ENCODE assay signal across 17 mouse cellular contexts in genomic region chr13:41517193-41517592, GRCm38 (mm10). TPM values are rescaled to one million over a fixed set of nuclear protein-coding genes. Genes with fewer than 3 reads are reported as not detected.
DNase-seq lines count a peak whose midpoint lies in the region; ATAC-seq and TF ChIP-seq lines count a peak whose summit lies in the region.
"Had no signal": no experiment of that assay in that cellular context is flagged by ENCODE, and none has a peak within 500 bp of the region (broad histone marks: within the 10 kb centered on the region; RNA-seq: fewer than 3 reads in every experiment).

No protein-coding gene starts in this region.

- peak; percentile 78 for DNase-seq in heart, adult 11 months
- DNase-seq in heart, postnatal 36 days: no peak
- DNase-seq in lung, adult 18-20 months: peak; percentile 18 to 50
- no peak for DNase-seq in lung, adult 2 months
- DNase-seq in heart, postnatal 14 days: peak; percentile 25 to 36
- DNase-seq in stomach, postnatal 0 days (ENCODE audit: low spot score): no peak
- no peak for DNase-seq in right cerebral cortex, postnatal 14 days
- DNase-seq: adrenal gland, postnatal 25 days; cerebellum, postnatal 14 days; right cerebral cortex, adult 18-20 months; thymus, postnatal 4 days had no signal

- H3K4me1 ChIP-seq in lung, adult 2 months (ENCODE audit: control insufficient read depth, insufficient read depth, low read length): peaks cover 17% of the 10 kb centered on the region
- H3K4me1 ChIP-seq in stomach, postnatal 0 days (replicated peaks; ENCODE audit: control insufficient read depth, insufficient read depth): no peaks in the 10 kb centered on the region
- no peaks in the 10 kb centered on the region for H3K4me1 ChIP-seq in hindbrain, embryonic 16.5 days (ENCODE audit: control insufficient read depth, insufficient read depth, low read depth, low read length)
- H3K4me1 ChIP-seq: intestine, embryonic 15.5 days; midbrain, embryonic 12.5 days had no signal

- no peaks in the 10 kb centered on the region for H3K36me3 ChIP-seq in stomach, postnatal 0 days (ENCODE audit: control insufficient read depth, insufficient read depth, low read length)
- no peaks in the 10 kb centered on the region for H3K36me3 ChIP-seq in hindbrain, embryonic 16.5 days (ENCODE audit: control insufficient read depth, insufficient read depth, low read length)
- H3K36me3 ChIP-seq: hindbrain, embryonic 12.5 days; intestine, embryonic 15.5 days; midbrain, embryonic 12.5 days had no signal

- H3K4me3 ChIP-seq in lung, adult 2 months (replicated peaks; ENCODE audit: extremely low read depth, low read depth, low read length): no peak overlapping the region
- H3K4me3 ChIP-seq in stomach, postnatal 0 days (ENCODE audit: low read depth, low read length): no peak overlapping the region
- no peak overlapping the region for H3K4me3 ChIP-seq in hindbrain, embryonic 16.5 days (ENCODE audit: low read length)
- H3K4me3 ChIP-seq: erythroblast, embryonic 14.5 days; hindbrain, embryonic 12.5 days; intestine, embryonic 15.5 days; midbrain, embryonic 12.5 days had no signal

- no peaks in the 10 kb centered on the region for H3K27me3 ChIP-seq in stomach, postnatal 0 days (ENCODE audit: control insufficient read depth, insufficient read depth, low read length)
- no peaks in the 10 kb centered on the region for H3K27me3 ChIP-seq in hindbrain, embryonic 16.5 days (replicated peaks; ENCODE audit: control insufficient read depth, insufficient read depth, low read length)
- H3K27me3 ChIP-seq: hindbrain, embryonic 12.5 days; intestine, embryonic 15.5 days; midbrain, embryonic 12.5 days had no signal

- no peak overlapping the region for H3K9ac ChIP-seq in stomach, postnatal 0 days (ENCODE audit: low read length)
- H3K9ac ChIP-seq in hindbrain, embryonic 16.5 days (ENCODE audit: low read depth, low read length): no peak overlapping the region
- H3K9ac ChIP-seq: hindbrain, embryonic 12.5 days; intestine, embryonic 15.5 days; midbrain, embryonic 12.5 days had no signal

- no peak overlapping the region for H3K4me2 ChIP-seq in stomach, postnatal 0 days (replicated peaks; ENCODE audit: low read depth)
- H3K4me2 ChIP-seq in hindbrain, embryonic 16.5 days (ENCODE audit: low read length): no peak overlapping the region
- H3K4me2 ChIP-seq: hindbrain, embryonic 12.5 days; intestine, embryonic 15.5 days; liver, embryonic 11.5 days; midbrain, embryonic 12.5 days had no signal

- 51% methylated on average over 4 of the region's 4 CpGs for WGBS in lung, adult 2 months
- WGBS in stomach, postnatal 0 days: 70% methylated on average over 4 of the region's 4 CpGs
- WGBS in hindbrain, embryonic 16.5 days: 93% methylated on average over 4 of the region's 4 CpGs

- no peak for TF ChIP-seq POLR2A in lung, adult 2 months (IDR thresholded peaks at IDR 0.05; ENCODE audit: borderline replicate concordance, extremely low read depth, low read depth, low read length)

- no peak for TF ChIP-seq EP300 in stomach, postnatal 0 days (optimal IDR thresholded peaks at IDR 0.05)

- intact Hi-C loops in heart, postnatal 36 days (cut with DNase I): no loop called here
- intact Hi-C loops in heart, postnatal 14 days (cut with DNase I): loop anchor here (5.0 kb wide), 1 partner anchor 50 kb away; no protein-coding TSS in a partner anchor

- H3K9me3 ChIP-seq in stomach, postnatal 0 days (ENCODE audit: control insufficient read depth, low read length): no peaks in the 10 kb centered on the region
- no peaks in the 10 kb centered on the region for H3K9me3 ChIP-seq in hindbrain, embryonic 16.5 days (ENCODE audit: control insufficient read depth, low read length)
- H3K9me3 ChIP-seq: hindbrain, embryonic 12.5 days; intestine, embryonic 15.5 days; midbrain, embryonic 12.5 days had no signal

- H3K27ac ChIP-seq in stomach, postnatal 0 days (replicated peaks): no peak overlapping the region
- H3K27ac ChIP-seq in hindbrain, embryonic 16.5 days (ENCODE audit: low read depth, low read length): no peak overlapping the region
- H3K27ac ChIP-seq: hindbrain, embryonic 12.5 days; intestine, embryonic 15.5 days; midbrain, embryonic 12.5 days had no signal

- no peak for TF ChIP-seq CTCF in lung, adult 2 months (IDR thresholded peaks at IDR 0.05; ENCODE audit: insufficient read depth, low read length)
- TF ChIP-seq CTCF in stomach, postnatal 0 days (IDR thresholded peaks at IDR 0.05; ENCODE audit: low read depth): no peak

- ATAC-seq in stomach, postnatal 0 days (ENCODE audit: low FRiP score, low TSS enrichment): peak; percentile 34; the same call in 1 of the 2 replicates
- no peak for ATAC-seq in hindbrain, embryonic 16.5 days
- ATAC-seq: intestine, embryonic 15.5 days had no signal

RNA-seq across cellular contexts. Expression of gene Nedd9, which starts 30.0 kb away (rescaled TPM):
- total RNA-seq in heart, postnatal 36 days (2021): 10 to 100 TPM; 21.3 to 28.0 TPM
- 49.2 and 60.8 TPM in 2 replicates for polyA plus RNA-seq in lung, adult 2 months (2012; rRNA removed)
- total RNA-seq in heart, postnatal 14 days (2021): 10 to 100 TPM; 29.3 to 35.2 TPM
- 17.1 and 20.3 TPM in 2 replicates for polyA plus RNA-seq in stomach, postnatal 0 days (2015; fragmentation: Nextera tagmentation; extraction: Ambion mirVana)
- polyA plus RNA-seq in hindbrain, embryonic 16.5 days (2015; fragmentation: Nextera tagmentation; extraction: Ambion mirVana): 11.9 and 14.2 TPM in 2 replicates
- polyA plus RNA-seq: erythroblast, embryonic 14.5 days had no signal

Comparison
In these comparisons a context has a peak if more than half of its experiments do, and no peak if none do; other contexts are left out.
1. DNase-seq: peak in heart, adult 11 months (single experiment), lung, adult 18-20 months (2 of 2) and heart, postnatal 14 days (2 of 2); none in heart, postnatal 36 days (0 of 2), lung, adult 2 months (single experiment), stomach, postnatal 0 days (single experiment) and right cerebral cortex, postnatal 14 days (single experiment).